Mouse (Mus musculus) brown adipose tissue, adult 24 weeks (tissue): ENCODE results near the gene Sct. TPM values are rescaled to one million over a fixed set of nuclear protein-coding genes. Genes with fewer than 3 reads are reported as not detected.

Source experiments
- H3K27ac ChIP-seq: fragments of 200-500 bp; replicated peaks from 2 replicates; pipeline ENCODE4 v1.5.1; 2012; ENCODE audit warnings: low read depth, mild to moderate bottlenecking, low read length
- H3K4me1 ChIP-seq: fragments of 200-500 bp; 2 replicates; pipeline ENCODE4 v1.6.1; 2012; ENCODE audit warnings: low read length, mixed read lengths; ENCODE audit not compliant: control insufficient read depth, insufficient read depth, insufficient read length
- H3K4me3 ChIP-seq: fragments of 200-500 bp; 2 replicates; pipeline ENCODE4 v1.5.1; 2012; ENCODE audit warnings: low read depth, mild to moderate bottlenecking, low read length, moderate library complexity; ENCODE audit not compliant: insufficient read depth
- polyA plus RNA-seq: library from polyadenylated mRNA; stranded (reverse); fragments of >200 nt; gene quantifications from 2 replicates; pipeline ENCODE4 v1.2.4, GENCODE M21; 2012; ENCODE audit not compliant: missing spikeins, insufficient read depth, insufficient read length

Sct gene
- polyA plus RNA-seq = not detected in 2 replicates

DNA sequence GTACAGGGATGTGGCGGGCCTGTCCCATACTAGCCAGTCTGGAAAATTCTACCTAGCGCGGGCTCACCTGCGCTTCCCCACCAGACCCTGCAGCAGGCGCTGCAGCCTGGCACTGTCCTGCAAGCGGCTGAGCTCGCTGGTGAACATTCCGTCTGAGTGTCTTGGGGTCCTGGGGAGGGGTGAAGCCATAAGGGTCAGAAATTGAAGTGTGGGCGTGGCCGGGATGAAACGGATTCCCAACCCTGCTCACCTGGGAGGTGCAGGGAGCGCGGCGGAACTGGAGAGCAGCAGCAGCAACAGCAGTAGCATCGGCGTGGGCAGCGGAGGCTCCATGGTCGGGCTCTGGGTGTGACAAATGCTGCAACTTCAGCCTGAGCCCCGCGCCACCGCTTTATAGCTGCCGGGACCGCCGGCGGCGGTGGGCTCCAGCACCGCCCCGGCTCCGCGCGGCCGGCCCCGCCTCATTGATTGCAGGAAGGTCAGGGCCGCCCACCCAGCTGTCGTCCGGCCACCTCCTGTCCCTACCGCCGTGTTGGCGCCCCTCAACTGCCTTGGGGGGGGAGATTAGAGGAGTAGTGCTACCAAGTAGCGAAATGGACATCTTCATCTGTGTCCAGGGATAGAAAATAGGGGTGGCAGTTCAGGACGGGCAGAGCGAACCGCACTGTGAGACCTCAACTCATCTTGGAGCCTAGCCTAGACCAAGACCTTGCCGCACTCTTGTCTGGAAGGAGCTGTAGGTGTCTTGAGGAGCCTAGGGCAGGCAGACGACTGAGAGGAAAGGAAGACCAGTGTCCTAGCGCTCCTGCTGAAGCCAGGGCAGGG is at the start of gene Sct:
Gene Sct (minus strand): TSS at position 368 of the 825 bp plus-strand sequence.
- peaks cover 3% of the 10 kb centered on the region; the same call in 1 of the 2 replicates for H3K4me1 ChIP-seq
- H3K27ac ChIP-seq = no peak within 1 kb of the TSS

DNA sequence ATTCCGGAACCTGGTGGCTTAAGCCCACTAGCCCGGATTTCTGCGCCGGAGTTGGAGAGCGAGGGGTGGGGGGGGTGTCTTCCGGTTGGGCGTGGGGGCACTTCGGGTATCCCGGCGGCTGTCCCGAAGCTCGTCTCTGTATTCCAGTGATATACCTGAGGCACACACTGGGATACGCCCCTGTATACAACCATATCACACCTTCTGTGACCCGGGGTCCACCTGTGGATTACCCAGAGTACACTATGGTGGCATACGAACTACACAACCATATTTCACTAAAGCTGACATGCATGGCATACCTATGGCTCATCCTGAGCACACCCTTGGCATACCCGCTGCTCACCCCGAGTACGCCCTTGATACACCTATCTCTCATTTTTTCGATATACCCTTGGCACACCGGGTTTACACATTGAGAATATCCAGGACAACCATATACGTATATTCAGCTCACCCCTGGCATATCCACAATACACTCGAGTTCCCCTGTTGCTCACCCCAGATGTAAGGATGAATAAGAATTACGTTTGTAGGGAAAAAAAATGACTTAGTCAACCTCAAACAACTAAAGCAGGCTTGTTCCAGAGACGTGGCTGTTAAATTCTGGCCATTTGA is 49.5 kb upstream of the Sct start:
- peak overlapping the region; percentile 86 for H3K27ac ChIP-seq
- peaks cover 16% of the 10 kb centered on the region for H3K4me1 ChIP-seq
- H3K4me3 ChIP-seq = peak overlapping the region; percentile 75

More for the DNA sequence above, at the start of gene Sct:
- H3K4me3 ChIP-seq = peak within 1 kb of the TSS; percentile 19; the same call in 1 of the 2 replicates

DNA sequence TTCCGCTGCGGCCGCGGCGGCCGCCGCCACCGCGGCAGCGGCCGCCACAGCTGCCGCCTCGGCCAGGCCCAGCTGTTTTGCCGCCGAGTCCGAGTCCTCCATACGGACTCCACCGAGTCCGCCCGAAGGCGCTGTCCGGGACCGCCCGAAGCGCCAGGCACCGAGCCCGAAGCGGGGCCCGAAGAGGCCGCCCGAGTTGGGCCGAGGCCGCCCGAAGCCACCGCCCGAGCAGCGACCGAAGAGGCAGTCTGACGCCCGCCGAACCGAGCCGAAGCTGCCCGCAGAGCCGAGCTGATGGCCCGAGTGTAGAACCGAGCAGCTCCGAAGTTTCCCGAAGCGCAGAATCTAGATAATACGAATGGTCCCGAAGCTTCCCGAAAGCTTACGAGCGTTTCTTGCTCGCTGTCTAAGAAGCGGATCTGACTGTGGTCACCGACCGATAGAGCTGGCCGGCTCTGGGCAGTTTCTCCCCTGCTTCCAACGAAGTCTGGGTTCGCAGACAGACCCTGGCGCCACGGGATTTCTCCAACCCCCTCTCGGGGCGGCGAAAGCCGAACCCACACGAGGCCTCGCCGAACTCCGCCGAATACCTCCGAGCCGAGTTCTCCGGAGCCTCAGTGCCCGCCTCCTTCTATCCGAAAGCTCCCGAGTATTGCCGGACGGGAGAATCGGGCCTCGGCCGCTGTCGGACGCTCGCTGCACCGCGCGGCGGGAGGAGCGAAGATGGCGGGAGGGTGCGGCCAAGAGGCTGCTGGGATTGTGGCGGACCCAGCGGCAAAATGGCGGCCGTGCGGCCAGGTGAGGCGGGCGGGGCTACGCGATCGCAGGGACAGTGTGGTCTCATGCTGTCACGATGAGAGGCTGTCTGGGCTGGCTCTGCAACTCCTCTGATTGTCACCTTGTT is 48.8 kb upstream of the Sct start, which contains the start of the genes Deaf1 and Tmem80:
Gene Deaf1 (minus strand): TSS at position 222 of the 904 bp plus-strand sequence.
Gene Tmem80 (plus strand): TSS at position 271 of the 904 bp plus-strand sequence.
- Histone ChIP-seq H3K4me3 (peak within 1 kb of the TSS; percentile 75), H3K27ac (peak within 1 kb of the TSS; percentile 99), H3K4me1 (peaks cover 16% of the 10 kb centered on the region)

DNA sequence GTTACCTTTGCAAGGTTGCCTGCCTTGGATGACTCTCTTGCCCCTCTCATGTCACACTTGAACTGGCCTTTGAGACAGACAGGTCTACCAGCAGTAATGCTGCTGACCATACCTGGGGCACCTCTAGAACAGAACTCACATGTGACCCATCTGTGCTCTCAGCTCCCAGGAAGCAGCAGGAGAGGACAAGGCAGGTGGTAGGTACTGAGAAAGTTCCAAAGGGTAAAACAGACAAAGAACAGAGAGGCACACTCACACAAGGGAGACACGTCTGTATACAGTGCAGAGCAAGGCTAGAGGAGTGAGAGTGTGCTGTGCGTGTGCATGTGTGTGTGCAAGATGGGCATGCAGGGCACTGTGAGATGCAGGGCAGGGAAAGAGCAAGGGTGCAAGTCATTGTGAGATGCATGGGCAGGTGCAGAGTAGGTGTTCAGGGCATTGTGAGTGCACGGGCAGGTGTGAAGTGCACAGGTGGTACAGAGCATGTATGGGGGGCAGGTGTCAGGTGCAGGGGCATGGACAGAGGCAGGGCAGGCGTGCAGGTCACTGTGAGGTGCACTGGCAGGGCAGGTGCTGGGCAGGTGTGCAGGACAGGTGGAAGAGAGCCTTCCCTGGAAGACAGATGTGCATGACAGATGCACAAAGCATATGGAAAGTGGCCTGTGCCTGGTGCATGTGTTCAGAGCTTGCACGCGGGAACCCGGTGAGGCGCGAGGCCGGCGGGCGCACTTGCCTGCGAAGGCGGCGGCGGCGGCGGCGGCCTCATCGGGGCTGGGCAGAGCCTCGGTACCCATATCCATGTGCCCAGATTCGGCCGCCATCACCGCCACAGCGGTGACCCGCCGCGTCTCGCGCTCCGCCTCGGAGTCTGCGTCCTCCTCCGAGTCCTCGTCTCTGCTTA is 47.9 kb upstream of the Sct start:
- H3K27ac ChIP-seq = peak overlapping the region; percentile 38
- peak overlapping the region; percentile 75 for H3K4me3 ChIP-seq
- peaks cover 16% of the 10 kb centered on the region for H3K4me1 ChIP-seq

DNA sequence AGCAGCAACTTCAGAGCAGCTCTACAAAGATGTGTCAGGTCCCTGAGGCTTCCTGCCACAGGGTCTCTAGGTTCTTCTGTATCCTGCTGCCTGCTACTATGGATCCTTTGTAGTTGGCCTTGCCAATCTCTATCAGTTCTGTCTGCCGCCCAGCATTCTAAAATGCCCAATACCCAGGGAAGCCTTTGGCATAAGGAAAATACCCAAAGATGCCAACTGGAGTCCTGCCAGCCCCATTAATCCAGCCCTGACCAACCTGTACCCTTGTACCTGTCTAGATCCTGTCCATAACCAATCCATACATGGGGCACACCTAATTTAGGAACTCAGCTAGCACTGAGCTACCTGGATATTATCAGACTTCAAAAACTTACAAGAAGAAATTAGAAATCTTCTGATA is 45.8 kb upstream of the Sct start:
- no peak overlapping the region for H3K4me3 ChIP-seq
- H3K27ac ChIP-seq = no peak overlapping the region
- peaks cover 16% of the 10 kb centered on the region for H3K4me1 ChIP-seq

DNA sequence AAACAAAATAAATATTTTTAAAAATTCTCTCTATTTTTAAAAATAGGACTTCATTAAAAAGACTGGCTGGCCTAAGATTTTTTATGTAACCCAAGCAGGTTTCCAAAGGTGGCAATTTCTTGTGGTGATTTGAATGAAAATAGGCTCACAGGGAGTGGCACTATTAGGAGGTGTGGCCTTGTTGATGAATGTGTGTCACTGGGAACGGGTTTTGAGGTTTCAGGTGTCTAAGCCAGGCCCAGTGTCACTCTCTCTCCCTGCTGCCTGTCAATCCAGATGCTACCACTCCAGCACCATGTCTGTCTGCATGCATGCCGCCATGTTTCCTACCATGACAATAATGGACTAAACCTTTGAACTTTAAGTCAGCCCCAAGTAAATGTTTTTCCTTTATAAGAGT is 40.5 kb upstream of the Sct start:
- H3K4me1 ChIP-seq = no peaks in the 10 kb centered on the region

DNA sequence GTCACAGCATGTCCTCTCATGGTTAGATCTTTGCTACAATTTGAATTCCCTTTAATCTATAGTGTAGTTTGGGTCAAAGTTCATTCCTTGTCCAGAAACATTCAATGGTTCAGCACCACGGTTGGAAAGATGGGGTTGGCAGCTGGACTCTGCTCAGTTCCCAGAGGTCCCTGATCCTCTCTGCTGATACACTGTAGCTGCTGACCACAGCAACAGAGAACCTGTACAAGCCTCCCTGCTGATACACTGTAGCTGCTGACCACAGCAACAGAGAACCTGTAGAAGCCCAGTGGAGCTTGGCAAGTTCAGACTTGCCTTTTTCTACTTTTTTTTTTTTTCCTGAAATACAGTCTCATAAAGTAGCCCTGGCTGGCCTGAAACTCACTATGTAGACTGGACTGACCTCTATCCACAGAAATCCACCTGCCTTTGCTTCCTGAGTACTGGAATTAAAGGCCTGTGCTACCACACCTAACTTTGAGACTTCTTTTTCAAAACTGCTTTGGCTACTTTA is 38.7 kb upstream of the Sct start:
- H3K4me1 ChIP-seq = no peaks in the 10 kb centered on the region

More for the DNA sequence above, 40.5 kb upstream of the Sct start:
- H3K27ac ChIP-seq = no peak overlapping the region
- H3K4me3 ChIP-seq = no peak overlapping the region

DNA sequence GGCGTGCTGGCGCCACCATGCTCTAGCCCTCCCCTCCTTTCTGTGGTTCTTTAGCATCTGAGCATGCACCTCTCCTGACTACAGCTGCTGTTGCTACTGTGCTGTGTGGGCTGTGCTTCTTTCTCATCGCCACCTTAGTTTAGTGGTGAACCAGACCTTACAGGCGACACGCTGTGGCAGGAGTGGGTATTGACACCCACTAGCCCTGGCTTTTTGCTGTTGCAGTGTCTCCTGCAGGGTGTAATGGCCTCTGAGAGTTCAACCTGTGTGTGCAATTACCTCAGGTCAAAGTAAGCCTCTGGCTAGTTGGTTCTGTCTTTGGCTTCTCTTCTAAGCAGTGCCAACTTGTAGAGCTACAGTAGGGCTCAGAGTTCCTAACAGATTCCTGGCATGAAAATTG is 37.0 kb upstream of the Sct start:
- Histone ChIP-seq H3K4me3 (no peak overlapping the region), H3K4me1 (no peaks in the 10 kb centered on the region), H3K27ac (no peak overlapping the region)

More for the DNA sequence above, 38.7 kb upstream of the Sct start:
- no peak overlapping the region for H3K4me3 ChIP-seq
- no peak overlapping the region for H3K27ac ChIP-seq

DNA sequence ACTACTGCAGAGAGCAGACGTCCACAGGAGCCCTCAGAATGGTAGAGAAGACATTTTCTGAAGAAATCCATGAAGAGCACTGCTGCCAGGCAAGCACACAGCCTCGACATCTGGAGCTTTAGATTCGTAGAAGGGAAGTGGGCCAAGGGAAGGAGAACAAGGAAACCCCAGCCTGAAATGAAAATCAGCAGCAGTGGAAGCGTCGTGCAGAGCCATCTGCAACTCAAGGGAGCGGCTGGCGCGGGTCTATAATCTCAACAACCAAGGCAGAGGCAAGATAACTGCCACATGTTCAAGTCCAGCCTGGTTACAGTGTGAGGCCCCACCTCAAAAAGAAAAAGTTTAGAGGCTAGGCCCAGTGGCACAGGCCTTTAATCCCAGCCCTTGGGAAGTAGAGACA is 36.1 kb upstream of the Sct start:
- H3K27ac ChIP-seq = no peak overlapping the region
- no peak overlapping the region for H3K4me3 ChIP-seq
- no peaks in the 10 kb centered on the region for H3K4me1 ChIP-seq

DNA sequence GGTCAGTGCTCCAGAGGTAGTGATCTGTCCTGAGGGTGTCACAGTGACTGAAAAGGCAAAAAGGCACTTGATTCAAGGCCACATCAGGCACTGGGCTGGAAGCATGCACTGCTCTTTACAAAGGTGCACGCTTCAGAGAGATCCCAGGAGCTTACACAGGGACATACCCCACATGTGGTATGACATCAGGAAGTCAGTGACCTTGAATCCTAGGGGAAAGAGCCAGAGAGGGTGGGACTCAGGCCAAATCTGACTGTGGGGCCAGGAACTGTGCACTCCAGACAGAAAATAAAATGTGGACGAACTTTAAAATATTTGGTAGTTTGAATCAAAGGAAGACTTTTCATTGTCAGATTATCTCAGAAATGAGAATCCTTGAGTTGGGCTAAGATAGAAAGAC is 35.5 kb upstream of the Sct start:
- no peaks in the 10 kb centered on the region for H3K4me1 ChIP-seq
- H3K27ac ChIP-seq = no peak overlapping the region
- no peak overlapping the region for H3K4me3 ChIP-seq

DNA sequence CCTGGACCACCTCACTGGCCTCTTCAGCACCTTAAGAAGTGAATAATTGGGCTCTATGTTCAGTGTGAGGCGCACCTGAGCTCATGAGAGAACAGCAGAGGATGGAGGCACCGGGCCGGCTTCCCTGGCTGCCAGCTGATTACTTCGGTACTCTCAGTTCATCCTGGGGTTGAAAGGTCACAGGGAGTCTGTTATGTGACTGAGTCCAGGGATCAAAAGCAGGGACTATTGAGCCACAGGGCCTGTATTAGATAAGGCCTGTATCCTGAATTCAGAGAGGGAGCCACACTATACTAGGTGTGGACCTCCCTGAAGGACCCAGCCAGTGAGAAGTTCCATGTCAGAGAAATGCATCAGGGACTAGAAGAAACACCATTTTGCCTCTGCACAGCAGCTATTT is 25.6 kb upstream of the Sct start:
- no peaks in the 10 kb centered on the region for H3K4me1 ChIP-seq
- no peak overlapping the region for H3K4me3 ChIP-seq
- no peak overlapping the region for H3K27ac ChIP-seq

DNA sequence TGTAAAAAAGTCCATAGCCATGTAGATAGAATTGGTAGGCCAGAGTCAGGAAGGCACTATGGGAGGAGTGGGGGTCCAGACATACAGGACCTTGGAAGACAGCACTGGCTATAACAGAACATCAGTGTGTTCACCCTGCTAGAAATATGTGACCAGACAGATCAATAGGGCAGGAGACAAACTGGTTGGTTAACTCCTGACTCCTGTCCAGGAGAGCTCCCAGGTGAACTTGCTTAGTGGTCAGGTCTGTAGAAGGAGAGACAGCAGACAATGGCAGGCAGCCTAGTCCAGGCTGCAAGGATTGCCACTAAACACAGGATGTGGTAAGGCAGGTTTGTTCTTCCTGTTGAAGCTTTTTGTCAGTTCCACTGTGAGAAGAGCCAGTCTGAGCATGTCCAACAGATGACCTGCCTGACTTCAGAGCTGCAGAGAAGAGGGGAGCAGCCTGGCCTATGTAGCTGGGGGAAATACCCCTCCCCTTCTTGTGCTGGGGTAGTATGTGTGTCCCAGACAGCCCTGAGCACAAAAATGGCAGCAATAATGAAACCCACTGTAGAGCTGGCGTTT is 23.9 kb upstream of the Sct start:
- H3K4me1 ChIP-seq = no peaks in the 10 kb centered on the region
- no peak overlapping the region for H3K4me3 ChIP-seq
- no peak overlapping the region for H3K27ac ChIP-seq

DNA sequence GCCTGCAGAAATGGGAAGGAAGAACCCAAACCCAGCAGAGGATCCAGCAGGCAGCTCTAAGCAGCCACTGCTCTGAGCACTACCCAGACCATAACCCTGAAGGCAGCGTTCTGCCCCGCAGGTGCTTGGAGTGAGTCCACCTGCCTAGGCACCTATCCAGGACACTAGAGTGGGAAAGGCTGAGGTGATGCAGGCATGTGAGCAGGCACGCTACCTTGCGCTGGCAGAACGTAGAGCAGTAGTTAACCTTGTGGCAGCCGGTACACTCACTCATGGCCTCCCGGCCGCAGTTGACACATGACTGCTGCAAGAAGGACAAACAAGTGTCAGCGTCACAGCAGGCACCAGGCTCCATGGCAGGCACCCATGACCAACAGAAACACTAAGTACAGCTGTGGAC is 22.5 kb upstream of the Sct start:
- H3K4me3 ChIP-seq = no peak overlapping the region
- no peak overlapping the region for H3K27ac ChIP-seq
- H3K4me1 ChIP-seq = no peaks in the 10 kb centered on the region

DNA sequence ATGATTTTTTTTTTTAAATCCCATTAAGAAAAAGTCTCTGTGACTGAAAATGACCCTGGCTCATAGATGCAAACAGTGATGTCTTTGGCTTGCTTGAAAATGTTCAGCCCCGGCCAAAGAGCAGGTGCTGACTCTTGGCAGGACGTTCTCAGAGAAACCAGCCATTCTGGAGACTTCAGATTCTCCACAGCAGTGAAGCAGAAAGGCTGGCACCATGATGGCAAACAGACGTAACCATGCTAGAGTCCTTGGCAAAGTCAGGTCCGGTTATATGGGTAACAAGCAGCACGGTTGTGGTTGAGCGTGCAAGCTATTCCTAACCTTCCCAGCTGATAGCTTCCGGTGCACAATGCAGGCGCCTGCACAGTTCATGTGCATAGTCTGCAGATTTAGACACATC is 20.2 kb upstream of the Sct start:
- no peak overlapping the region for H3K4me3 ChIP-seq
- no peaks in the 10 kb centered on the region for H3K4me1 ChIP-seq
- H3K27ac ChIP-seq = no peak overlapping the region
